Mouse (Mus musculus): ENCODE data around the gene Gpr152. TPM values are rescaled to one million over a fixed set of nuclear protein-coding genes. Genes with fewer than 3 reads are reported as not detected.
A peak's percentile ranks its signal among the peaks of the same experiment; 100 is the strongest.

Gene Gpr152
- polyA plus RNA-seq, 2 experiments: not detected

- Histone ChIP-seq H3K9ac (replicated peaks) (peak overlapping the region; percentile 91), H3K27ac (peak overlapping the region; percentile 70), H3K27me3 (ENCODE audit: control insufficient read depth, insufficient read depth, low read length) (no peaks in the 10 kb centered on the region), H3K4me1 (replicated peaks; ENCODE audit: control insufficient read depth in 2 of 2, insufficient read depth in 2 of 2, low read length in 1 of 2) (peaks cover 4 to 12% of the 10 kb centered on the region in 2 experiments), H3K9me3 (ENCODE audit: control insufficient read depth, low read length) (no peaks in the 10 kb centered on the region), H3K4me3 (ENCODE audit: insufficient read depth in 1 of 2, low read depth in 2 of 2, low read length in 2 of 2) (peak overlapping the region; percentile 78 to 94), H3K36me3 (replicated peaks; ENCODE audit: control insufficient read depth, insufficient read depth, low read depth) (0 out of 2 replicates have a peak, but pooled peaks cover 3% of the 10 kb centered on the region), H3K4me2 (ENCODE audit: low read depth) (peak overlapping the region; percentile 88)
- TF ChIP-seq EP300 (IDR thresholded peaks at IDR 0.05; ENCODE audit: low read depth): no peak
- no peak for TF ChIP-seq CTCF (IDR thresholded peaks at IDR 0.05; ENCODE audit: low read depth)
- WGBS (ENCODE audit: insufficient replicate concordance): under 1% methylated on average over 8 of the region's 8 CpGs
- no peak for DNase-seq (ENCODE audit: low read depth in 3 of 3, low spot score in 3 of 3)
- ATAC-seq (ENCODE audit: insufficient read depth): peak; percentile 36; the same call in 1 of the 2 replicates
Observed at GRCm38 (mm10) chr19:4148819-4149218, 9.2 kb downstream of the Gpr152 start.

DNA sequence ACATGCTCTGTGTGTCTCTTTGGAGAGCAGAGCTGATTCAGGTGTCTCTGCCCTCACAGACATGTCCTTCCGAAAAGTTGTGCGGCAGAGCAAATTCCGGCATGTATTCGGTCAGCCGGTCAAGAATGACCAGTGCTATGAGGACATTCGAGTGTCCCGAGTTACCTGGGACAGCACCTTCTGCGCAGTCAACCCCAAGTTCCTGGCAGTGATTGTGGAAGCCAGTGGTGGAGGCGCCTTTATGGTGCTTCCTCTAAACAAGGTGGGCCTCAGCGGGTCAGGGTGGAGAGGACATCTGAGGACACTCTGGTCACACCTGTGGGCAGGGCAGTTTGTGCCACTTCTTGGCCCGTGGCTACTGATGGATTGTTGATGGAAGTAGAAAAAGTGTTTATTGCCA, 9.7 kb downstream of the Gpr152 start:
- no peak for ATAC-seq (ENCODE audit: insufficient read depth)
- Histone ChIP-seq H3K9me3 (ENCODE audit: control insufficient read depth, low read length) (no peaks in the 10 kb centered on the region), H3K36me3 (replicated peaks; ENCODE audit: control insufficient read depth, insufficient read depth, low read depth) (0 out of 2 replicates have a peak, but pooled peaks cover 3% of the 10 kb centered on the region), H3K4me1 (replicated peaks; ENCODE audit: control insufficient read depth in 2 of 2, insufficient read depth in 2 of 2, low read length in 1 of 2) (peaks cover 4 to 12% of the 10 kb centered on the region in 2 experiments), H3K4me2 (ENCODE audit: low read depth) (peak overlapping the region; percentile 88), H3K27me3 (ENCODE audit: control insufficient read depth, insufficient read depth, low read length) (no peaks in the 10 kb centered on the region), H3K9ac (replicated peaks) (peak overlapping the region; percentile 91), H3K4me3 (ENCODE audit: insufficient read depth in 1 of 2, low read depth in 2 of 2, low read length in 2 of 2) (peak overlapping the region; percentile 78 to 94), H3K27ac (peak overlapping the region; percentile 70)
- TF ChIP-seq CTCF (IDR thresholded peaks at IDR 0.05; ENCODE audit: low read depth): no peak
- TF ChIP-seq EP300 (IDR thresholded peaks at IDR 0.05; ENCODE audit: low read depth): no peak
- no peak for DNase-seq (ENCODE audit: low read depth in 3 of 3, low spot score in 3 of 3)
- 68% methylated on average over 11 of the region's 11 CpGs for WGBS (ENCODE audit: insufficient replicate concordance)

DNA sequence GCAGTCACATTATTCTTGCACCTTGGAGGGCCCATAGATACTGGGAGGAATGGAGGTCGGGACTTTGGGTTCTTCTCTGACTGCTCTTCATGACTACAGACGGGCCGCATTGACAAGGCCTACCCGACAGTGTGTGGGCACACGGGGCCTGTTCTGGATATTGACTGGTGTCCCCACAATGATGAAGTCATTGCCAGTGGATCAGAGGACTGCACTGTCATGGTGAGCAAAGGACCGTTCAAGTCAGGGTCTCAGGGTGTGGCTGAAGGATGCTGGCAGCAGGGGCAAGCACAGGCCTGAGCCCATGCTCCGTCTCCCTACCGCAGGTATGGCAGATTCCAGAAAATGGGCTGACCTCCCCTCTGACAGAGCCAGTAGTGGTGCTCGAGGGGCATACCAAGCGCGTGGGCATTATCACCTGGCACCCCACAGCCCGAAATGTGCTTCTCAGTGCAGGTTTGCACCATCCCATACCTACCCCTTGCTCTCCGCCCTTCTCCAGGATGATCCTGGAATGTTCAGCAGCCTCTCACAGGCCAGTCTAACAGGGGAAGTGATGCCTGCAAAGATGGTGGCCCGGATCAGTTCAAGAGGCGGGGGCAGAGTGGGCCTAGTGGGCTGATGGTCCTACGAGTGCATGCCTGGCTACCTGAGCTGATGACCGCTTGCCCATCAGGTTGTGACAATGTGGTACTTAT, 10.3 kb downstream of the Gpr152 start:
- Histone ChIP-seq H3K4me1 (replicated peaks; ENCODE audit: control insufficient read depth in 2 of 2, insufficient read depth in 2 of 2, low read length in 1 of 2) (peaks cover 4 to 12% of the 10 kb centered on the region in 2 experiments), H3K4me2 (ENCODE audit: low read depth) (peak overlapping the region; percentile 88; the same call in 1 of the 2 replicates), H3K27me3 (ENCODE audit: control insufficient read depth, insufficient read depth, low read length) (no peaks in the 10 kb centered on the region), H3K9ac (replicated peaks) (no peak overlapping the region), H3K27ac (no peak overlapping the region), H3K4me3 (ENCODE audit: insufficient read depth in 1 of 2, low read depth in 2 of 2, low read length in 2 of 2) (no peak overlapping the region; a peak in 1 of 4 replicates), H3K9me3 (ENCODE audit: control insufficient read depth, low read length) (no peaks in the 10 kb centered on the region), H3K36me3 (replicated peaks; ENCODE audit: control insufficient read depth, insufficient read depth, low read depth) (0 out of 2 replicates have a peak, but pooled peaks cover 3% of the 10 kb centered on the region)
- no peak for TF ChIP-seq CTCF (IDR thresholded peaks at IDR 0.05; ENCODE audit: low read depth)
- no peak for TF ChIP-seq EP300 (IDR thresholded peaks at IDR 0.05; ENCODE audit: low read depth)
- no peak for ATAC-seq (ENCODE audit: insufficient read depth)
- WGBS (ENCODE audit: insufficient replicate concordance): 82% methylated on average over 17 of the region's 17 CpGs
- no peak for DNase-seq (ENCODE audit: low read depth in 3 of 3, low spot score in 3 of 3)

GRCm38 (mm10) chr19:4150567-4151487, 11.2 kb downstream of the Gpr152 start:
- WGBS (ENCODE audit: insufficient replicate concordance): 85% methylated on average over 22 of the region's 22 CpGs
- DNase-seq (ENCODE audit: low read depth in 3 of 3, low spot score in 3 of 3): no peak
- H3K4me3 ChIP-seq (ENCODE audit: insufficient read depth in 1 of 2, low read depth in 2 of 2, low read length in 2 of 2): no peak overlapping the region
- TF ChIP-seq EP300 (IDR thresholded peaks at IDR 0.05; ENCODE audit: low read depth) (no peak), CTCF (IDR thresholded peaks at IDR 0.05; ENCODE audit: low read depth) (no peak)
- peaks cover 4 to 12% of the 10 kb centered on the region in 2 experiments for H3K4me1 ChIP-seq (replicated peaks; ENCODE audit: control insufficient read depth in 2 of 2, insufficient read depth in 2 of 2, low read length in 1 of 2)
- H3K9me3 ChIP-seq (ENCODE audit: control insufficient read depth, low read length): no peaks in the 10 kb centered on the region
- H3K4me2 ChIP-seq (ENCODE audit: low read depth): no peak overlapping the region
- H3K9ac ChIP-seq (replicated peaks): no peak overlapping the region
- no peak overlapping the region for H3K27ac ChIP-seq
- H3K36me3 ChIP-seq (replicated peaks; ENCODE audit: control insufficient read depth, insufficient read depth, low read depth): 0 out of 2 replicates have a peak, but pooled peaks cover 3% of the 10 kb centered on the region
- no peaks in the 10 kb centered on the region for H3K27me3 ChIP-seq (ENCODE audit: control insufficient read depth, insufficient read depth, low read length)
- ATAC-seq (ENCODE audit: insufficient read depth): no peak

GRCm38 (mm10) chr19:4151488-4151860, 11.9 kb downstream of the Gpr152 start:
- H3K9me3 ChIP-seq (ENCODE audit: control insufficient read depth, low read length): no peaks in the 10 kb centered on the region
- ATAC-seq (ENCODE audit: insufficient read depth) (no peak), DNase-seq (ENCODE audit: low read depth in 3 of 3, low spot score in 3 of 3) (no peak)
- TF ChIP-seq EP300 (IDR thresholded peaks at IDR 0.05; ENCODE audit: low read depth): no peak
- no peak for TF ChIP-seq CTCF (IDR thresholded peaks at IDR 0.05; ENCODE audit: low read depth)
- H3K9ac ChIP-seq (replicated peaks): no peak overlapping the region
- no peak overlapping the region for H3K27ac ChIP-seq
- H3K4me3 ChIP-seq (ENCODE audit: insufficient read depth in 1 of 2, low read depth in 2 of 2, low read length in 2 of 2): no peak overlapping the region
- 64% methylated on average over 5 of the region's 5 CpGs for WGBS (ENCODE audit: insufficient replicate concordance)
- H3K36me3 ChIP-seq (replicated peaks; ENCODE audit: control insufficient read depth, insufficient read depth, low read depth): 0 out of 2 replicates have a peak, but pooled peaks cover 3% of the 10 kb centered on the region
- no peak overlapping the region for H3K4me2 ChIP-seq (ENCODE audit: low read depth)
- H3K27me3 ChIP-seq (ENCODE audit: control insufficient read depth, insufficient read depth, low read length): no peaks in the 10 kb centered on the region
- H3K4me1 ChIP-seq (replicated peaks; ENCODE audit: control insufficient read depth in 2 of 2, insufficient read depth in 2 of 2, low read length in 1 of 2): peaks cover 4 to 12% of the 10 kb centered on the region in 2 experiments

All from liver, embryonic 14.5 days (tissue).